Mouse (Mus musculus): ENCODE results near the gene Tet3.

Gene Tet3

GRCm38 (mm10) chr6:83459034-83459644 lies at the start of gene Tet3:
Tet3 (minus strand) TSS chr6:83459084.
- in situ Hi-C loops (cut with MboI; ENCODE audit: unreplicated experiment in 2 of 2) = no loop called here

- in situ Hi-C loops (cut with MboI; ENCODE audit: unreplicated experiment in 2 of 2) = loop anchor here (5.0 to 25.0 kb wide), 4 partner anchors 385 to 745 kb away; partner anchors contain the start of genes Ccdc142 (in 1 of the 2), Gm42688 (in 1 of the 2), Hk2 (in 1 of the 2) and Mrpl53 (in 1 of the 2)
These were observed 48.3 kb upstream of the Tet3 start for GRCm38 (mm10) chr6:83507168-83507546.

- in situ Hi-C loops (cut with MboI; ENCODE audit: unreplicated experiment in 2 of 2) = loop anchor here (5.0 to 25.0 kb wide), 4 partner anchors 384 to 744 kb away; partner anchors contain the start of genes Ccdc142 (in 1 of the 2), Gm42688 (in 1 of the 2), Hk2 (in 1 of the 2) and Mrpl53 (in 1 of the 2)
These were observed 47.6 kb upstream of the Tet3 start, which contains the start of gene Dguok for GRCm38 (mm10) chr6:83506258-83507167. Dguok (minus strand) TSS chr6:83506969.

GRCm38 (mm10) chr6:83505554-83505953 lies 46.7 kb upstream of the Tet3 start:
- in situ Hi-C loops (cut with MboI; ENCODE audit: unreplicated experiment in 2 of 2) = loop anchor here (5.0 to 25.0 kb wide), 4 partner anchors 383 to 743 kb away; partner anchors contain the start of genes Ccdc142 (in 1 of the 2), Gm42688 (in 1 of the 2), Hk2 (in 1 of the 2) and Mrpl53 (in 1 of the 2)

- in situ Hi-C loops (cut with MboI; ENCODE audit: unreplicated experiment in 2 of 2) = loop anchor here (5.0 to 25.0 kb wide), 3 partner anchors 41 to 741 kb away; partner anchors contain the start of genes Ccdc142 (in 1 of the 2), Gm42688 (in 1 of the 2), Hk2 (in 1 of the 2) and Mrpl53 (in 1 of the 2)
These were observed 44.5 kb upstream of the Tet3 start for GRCm38 (mm10) chr6:83503361-83503760.

- in situ Hi-C loops (cut with MboI; ENCODE audit: unreplicated experiment in 2 of 2) = loop anchor here (5.0 to 25.0 kb wide), 3 partner anchors 40 to 740 kb away; partner anchors contain the start of genes Ccdc142 (in 1 of the 2), Gm42688 (in 1 of the 2), Hk2 (in 1 of the 2) and Mrpl53 (in 1 of the 2)
These were observed 43.8 kb upstream of the Tet3 start for GRCm38 (mm10) chr6:83502656-83503055.

- in situ Hi-C loops (cut with MboI; ENCODE audit: unreplicated experiment in 2 of 2) = loop anchor here (5.0 to 25.0 kb wide), 3 partner anchors 39 to 739 kb away; partner anchors contain the start of genes Ccdc142 (in 1 of the 2), Gm42688 (in 1 of the 2), Hk2 (in 1 of the 2) and Mrpl53 (in 1 of the 2)
These were observed 42.8 kb upstream of the Tet3 start for GRCm38 (mm10) chr6:83501524-83502310.

- in situ Hi-C loops (cut with MboI; ENCODE audit: unreplicated experiment in 2 of 2) = loop anchor here (5.0 to 25.0 kb wide), 3 partner anchors 38 to 738 kb away; partner anchors contain the start of genes Ccdc142 (in 1 of the 2), Gm42688 (in 1 of the 2), Hk2 (in 1 of the 2) and Mrpl53 (in 1 of the 2)
These were observed 41.6 kb upstream of the Tet3 start for GRCm38 (mm10) chr6:83500462-83500861.

GRCm38 (mm10) chr6:83499078-83499477 lies 40.2 kb upstream of the Tet3 start:
- in situ Hi-C loops (cut with MboI; ENCODE audit: unreplicated experiment in 2 of 2) = no loop called here

GRCm38 (mm10) chr6:83496753-83497710 lies 38.1 kb upstream of the Tet3 start:
- in situ Hi-C loops (cut with MboI; ENCODE audit: unreplicated experiment in 2 of 2) = no loop called here

- in situ Hi-C loops (cut with MboI; ENCODE audit: unreplicated experiment in 2 of 2) = no loop called here
These were observed 37.3 kb upstream of the Tet3 start for GRCm38 (mm10) chr6:83496009-83496752.

- in situ Hi-C loops (cut with MboI; ENCODE audit: unreplicated experiment in 2 of 2) = no loop called here
These were observed 31.7 kb upstream of the Tet3 start for GRCm38 (mm10) chr6:83490622-83491021.

- in situ Hi-C loops (cut with MboI; ENCODE audit: unreplicated experiment in 2 of 2) = no loop called here
These were observed 29.3 kb upstream of the Tet3 start for GRCm38 (mm10) chr6:83488200-83488599.

- in situ Hi-C loops (cut with MboI; ENCODE audit: unreplicated experiment in 2 of 2) = no loop called here
These were observed 28.4 kb upstream of the Tet3 start for GRCm38 (mm10) chr6:83487298-83487697.

- in situ Hi-C loops (cut with MboI; ENCODE audit: unreplicated experiment in 2 of 2) = no loop called here
These were observed 27.0 kb upstream of the Tet3 start for GRCm38 (mm10) chr6:83485854-83486253.

GRCm38 (mm10) chr6:83483776-83484175 lies 24.9 kb upstream of the Tet3 start:
- in situ Hi-C loops (cut with MboI; ENCODE audit: unreplicated experiment in 2 of 2) = no loop called here

GRCm38 (mm10) chr6:83482418-83483085 lies 23.7 kb upstream of the Tet3 start:
- in situ Hi-C loops (cut with MboI; ENCODE audit: unreplicated experiment in 2 of 2) = no loop called here
